Mouse (Mus musculus) 3134 (cell line): ENCODE measurements at regions not wholly inside any gene's neighbourhood (a gene's known extent, or its start where the extent isn't known, plus 50 kb on each side); places are given as distances from the start of the nearest gene placed in this dataset.

Experiments
- DNase-seq: peaks from one replicate; pipeline ENCODE4 v3.0.0-alpha.2; 2011; ENCODE audit warnings: low spot score; ENCODE audit not compliant: insufficient read length; ENCODE audit errors: extremely low read depth

DNA sequence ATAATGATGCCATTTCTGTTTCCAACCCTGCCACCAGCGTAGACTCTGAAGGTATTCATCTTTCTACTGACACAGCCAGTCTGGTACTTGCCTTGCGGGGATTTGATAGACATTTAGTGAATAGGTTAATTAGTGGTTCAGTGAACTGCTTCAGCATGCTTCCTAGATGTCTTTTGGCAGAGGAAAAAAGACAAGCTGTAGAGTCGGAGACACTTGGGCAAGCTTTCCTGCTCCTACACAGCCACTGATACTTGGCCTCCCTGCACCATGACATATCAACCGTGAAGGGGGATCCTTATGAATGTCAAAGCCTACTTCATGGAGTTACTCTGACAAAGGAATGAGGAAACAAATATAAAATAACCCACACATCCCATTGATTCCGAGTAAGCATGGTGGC, 308.7 kb downstream of the Kctd12 start:
- DNase-seq = no peak

DNA sequence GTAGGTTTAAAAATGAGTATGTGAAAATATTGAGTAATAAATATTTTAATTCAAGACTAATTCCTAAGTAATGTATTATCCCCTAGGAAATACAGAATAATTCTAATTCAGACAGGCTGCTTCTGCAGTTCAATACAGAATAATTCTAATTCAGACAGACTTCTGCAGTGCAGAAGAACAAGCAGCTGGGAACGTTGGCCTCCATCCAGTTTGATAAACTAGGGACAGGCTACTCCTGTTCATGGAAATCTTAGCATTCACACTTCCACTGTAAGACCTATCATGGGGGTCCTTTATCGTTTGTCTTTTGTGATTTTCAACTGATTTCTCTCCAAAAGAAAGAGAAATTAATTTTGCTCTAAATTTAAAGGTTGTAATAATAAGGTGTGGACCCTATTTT, 319.2 kb downstream of the Kctd12 start:
- no peak for DNase-seq

DNA sequence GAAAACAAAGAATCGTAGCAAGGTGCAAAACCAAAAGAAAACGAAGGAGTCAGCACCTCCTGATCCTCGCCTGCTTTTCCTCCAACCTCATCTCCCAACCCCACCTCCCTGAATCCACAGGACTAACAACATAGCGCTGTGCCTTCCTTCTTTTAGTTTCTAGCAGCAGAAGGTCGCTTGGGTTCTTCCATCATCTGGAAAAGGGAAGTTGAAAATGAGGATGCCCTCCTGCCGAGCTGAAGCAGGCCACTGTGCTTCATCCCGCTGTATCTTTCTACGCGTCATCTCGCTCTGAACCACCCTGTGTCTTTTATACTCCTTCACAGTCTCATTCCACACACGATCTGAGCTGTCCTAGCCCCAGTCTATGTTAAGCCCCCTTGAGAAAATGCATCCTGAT, 322.1 kb downstream of the Kctd12 start:
- DNase-seq = no peak

DNA sequence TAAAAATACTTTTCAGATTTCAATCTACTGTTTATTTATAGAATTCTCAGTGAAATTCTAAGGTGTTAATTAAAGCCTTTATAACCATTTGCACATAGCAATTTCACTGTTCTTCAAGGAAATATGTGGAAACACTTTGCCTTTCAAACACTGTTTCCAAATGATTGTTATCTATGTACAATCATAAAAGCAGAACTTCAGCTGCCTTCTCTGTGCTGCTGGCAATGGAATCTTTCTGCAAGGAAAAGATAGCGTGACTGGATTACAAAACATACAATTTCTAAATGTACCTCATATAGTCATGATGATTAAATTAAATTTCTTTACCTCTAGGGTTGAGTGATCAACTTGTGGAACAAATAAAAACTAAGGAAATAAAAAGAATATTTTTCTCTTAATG, 326.2 kb downstream of the Kctd12 start:
- DNase-seq = no peak

DNA sequence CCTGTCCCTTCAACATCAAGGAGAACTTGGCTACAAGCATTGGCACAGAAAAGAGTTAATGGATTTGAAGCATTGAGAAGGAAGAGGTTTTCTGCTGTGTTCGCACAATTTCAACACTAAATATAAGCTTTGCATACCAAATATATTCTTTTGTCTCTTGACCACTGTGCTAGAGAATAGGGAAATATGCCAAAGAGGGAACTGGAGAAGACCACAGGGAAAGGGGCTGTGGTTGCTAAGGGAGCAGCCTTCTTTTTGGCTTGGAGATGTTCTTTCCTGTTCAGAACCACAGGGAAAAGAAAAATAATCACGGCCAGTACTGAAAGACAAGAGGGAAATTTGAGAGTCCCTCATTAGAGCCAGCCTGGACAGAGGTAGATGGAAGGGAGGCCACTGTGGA, 352.8 kb downstream of the Kctd12 start:
- DNase-seq = no peak

DNA sequence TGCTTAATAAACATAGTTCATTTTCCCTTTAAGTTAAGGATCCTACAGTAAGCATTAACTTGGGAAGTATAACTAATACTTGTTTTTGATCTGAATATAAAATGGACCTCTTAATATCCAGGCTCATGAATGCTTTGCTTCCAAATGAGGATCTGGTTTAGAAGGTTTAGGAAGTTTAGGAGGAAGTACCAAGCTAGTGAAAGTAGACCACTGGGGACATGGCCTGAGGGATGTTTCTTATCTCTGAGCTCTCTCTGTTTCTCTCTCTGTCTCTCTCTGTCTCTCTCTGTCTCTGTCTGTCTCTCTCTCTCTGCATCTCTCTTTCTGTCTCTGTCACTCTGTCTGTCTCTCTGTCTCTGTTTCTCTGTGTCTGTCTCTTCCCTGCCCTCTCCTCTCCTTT, 360.9 kb downstream of the Kctd12 start:
- DNase-seq = no peak

DNA sequence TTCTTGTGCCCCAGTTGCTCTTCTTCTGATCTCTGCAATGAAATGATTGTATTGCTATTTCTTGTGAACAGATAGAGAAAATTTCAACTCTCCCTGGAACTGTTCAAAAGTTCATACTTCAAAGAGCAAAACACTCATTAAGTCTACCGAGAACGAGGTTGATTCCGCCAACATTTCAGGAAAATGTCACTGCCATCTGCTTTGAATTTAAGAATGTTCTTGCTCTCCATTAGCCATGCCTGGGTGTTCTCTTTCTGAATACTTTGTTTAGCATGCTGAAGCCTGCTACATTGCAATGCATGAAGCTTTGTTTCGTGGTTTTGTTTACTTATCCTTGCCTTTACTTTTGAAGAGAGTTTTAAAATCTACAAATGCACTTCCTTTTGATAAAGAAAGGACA, 363.4 kb downstream of the Kctd12 start:
- DNase-seq = no peak

DNA sequence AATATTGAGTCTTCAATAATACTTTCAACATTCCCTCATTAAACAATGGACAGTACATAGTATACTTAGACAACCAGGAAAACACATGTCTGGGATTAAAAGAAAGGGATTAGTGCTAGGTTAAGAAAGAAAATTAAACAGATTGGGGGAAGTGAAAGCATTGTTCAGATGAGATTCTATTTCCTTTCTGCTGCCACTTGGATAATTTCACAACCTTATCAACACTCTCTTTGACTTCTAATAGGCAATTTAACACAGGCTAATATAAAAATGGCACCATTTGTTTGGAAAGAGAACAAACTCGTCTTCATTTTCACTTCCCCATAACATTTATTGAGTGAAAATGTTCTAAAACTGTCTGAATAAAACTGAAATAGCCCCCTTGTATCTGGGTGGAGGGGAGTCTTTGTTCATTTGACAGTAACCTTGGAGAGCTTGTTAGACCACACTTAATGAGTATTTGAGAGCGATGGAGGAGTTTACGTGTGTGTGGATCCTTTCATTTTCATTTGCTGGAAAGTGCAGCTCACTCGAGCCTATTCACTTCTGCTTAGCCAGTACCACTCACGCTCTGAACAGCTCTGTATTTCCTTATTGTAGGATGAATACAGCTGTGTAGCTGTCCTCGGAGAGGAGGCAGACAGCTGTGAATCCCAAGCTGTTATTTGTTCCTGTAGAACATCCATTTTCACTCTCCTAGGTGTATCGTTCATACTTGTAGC, 366.7 kb downstream of the Kctd12 start:
- no peak for DNase-seq

DNA sequence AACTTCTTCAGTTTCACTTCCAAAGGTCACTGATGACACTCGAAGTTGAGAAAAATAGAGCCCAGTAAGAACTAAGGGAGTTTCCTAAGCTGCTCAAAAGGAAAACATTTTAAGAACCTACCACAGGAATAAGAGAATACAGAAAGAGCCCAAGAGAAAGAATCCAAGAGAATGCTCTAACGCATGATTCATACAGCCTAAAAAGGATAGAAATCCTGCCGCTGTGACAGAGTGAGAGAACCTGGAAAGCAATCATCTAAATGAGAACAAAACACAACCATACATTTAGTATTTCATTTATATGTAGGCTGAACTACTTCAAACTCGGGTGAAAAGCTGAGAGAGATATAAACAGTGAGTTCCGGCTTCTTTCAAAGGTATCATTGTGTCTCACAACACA, 376.4 kb downstream of the Kctd12 start:
- no peak for DNase-seq

DNA sequence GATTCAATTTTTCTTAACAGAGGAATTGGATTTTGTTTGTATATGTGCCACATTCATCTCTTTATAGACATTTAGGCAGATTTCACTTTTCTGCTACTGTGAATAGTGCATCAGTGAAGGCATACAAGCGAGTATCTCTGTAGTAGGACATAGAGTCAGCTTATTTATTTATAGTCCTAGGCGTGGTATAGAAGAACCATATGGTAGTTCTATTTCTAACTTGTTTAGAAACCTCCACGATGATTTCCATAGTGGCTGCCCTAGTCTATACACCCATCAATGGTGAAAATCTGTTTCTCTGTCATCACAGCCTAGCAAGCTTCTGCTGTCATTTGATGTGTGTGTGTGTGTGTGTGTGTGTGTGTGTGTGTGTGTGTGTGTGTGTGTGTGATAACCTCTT, 387.6 kb downstream of the Kctd12 start:
- no peak for DNase-seq

DNA sequence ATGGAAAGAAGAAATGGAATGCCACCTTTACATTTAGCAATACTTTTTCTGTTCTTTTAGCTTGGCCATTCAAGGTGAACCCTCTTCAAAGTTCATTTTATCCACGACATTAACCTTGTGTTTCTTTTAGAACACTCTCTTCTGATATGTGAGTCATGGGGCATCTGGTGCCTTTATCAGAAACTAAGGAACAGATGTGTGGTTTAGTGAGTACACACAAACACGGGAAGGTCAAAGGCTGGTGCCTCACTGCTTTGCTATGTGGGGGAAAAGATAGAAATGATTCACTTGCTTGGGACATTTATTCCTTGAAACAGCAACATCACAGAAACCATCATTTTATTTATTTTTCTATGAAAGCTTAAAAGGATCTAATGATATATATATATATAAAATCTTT, 428.7 kb downstream of the Kctd12 start:
- no peak for DNase-seq

DNA sequence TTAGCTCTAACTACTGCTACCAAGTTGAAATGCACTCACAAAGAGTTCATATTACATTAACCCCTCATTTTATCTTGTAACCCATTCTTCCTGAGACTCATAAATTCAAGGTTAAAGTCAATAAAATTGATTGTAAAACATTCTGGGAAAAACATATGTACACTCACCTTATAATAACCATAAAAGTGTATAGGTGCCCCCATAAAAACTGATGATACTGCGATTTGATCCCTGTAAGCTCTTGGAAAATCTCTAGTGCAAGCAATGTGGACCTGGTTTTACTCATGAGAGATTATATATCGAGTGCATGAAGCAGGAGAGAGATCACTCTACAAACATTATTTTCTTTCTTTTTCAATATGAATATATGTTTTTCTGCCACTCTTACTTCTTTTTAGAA, 429.8 kb downstream of the Kctd12 start:
- no peak for DNase-seq

DNA sequence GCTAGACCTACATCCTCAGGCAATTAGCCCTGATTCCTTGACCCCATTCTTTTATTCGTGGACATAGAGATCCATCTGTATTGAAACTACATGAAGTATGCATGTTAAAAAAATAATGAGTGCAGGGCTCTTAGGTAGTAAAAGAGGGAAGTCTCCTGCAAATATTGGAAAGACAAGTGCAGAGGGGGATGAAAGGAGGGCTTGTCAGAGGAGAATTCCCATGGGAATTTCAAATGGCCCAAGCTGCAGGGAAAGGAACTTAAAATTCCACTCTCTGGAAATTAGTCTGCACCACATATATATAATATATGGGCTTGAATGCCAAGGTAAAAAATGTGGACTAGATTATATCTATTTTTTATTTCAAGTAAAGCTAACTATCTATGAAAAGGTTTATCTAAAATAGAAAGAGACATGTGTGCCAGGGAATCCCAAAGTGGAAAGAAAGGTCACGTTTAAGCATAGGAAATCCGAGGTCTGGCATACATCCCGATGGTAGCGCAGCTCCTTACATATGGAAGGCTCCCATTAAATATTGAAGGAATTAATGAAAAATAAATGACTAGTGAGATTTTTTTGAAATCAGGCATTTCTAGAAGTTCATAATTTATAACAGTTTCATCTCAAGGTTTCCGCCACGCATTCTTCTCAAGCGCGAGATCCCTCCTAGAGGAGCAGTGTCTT, 457.4 kb downstream of the Kctd12 start:
- DNase-seq = no peak

DNA sequence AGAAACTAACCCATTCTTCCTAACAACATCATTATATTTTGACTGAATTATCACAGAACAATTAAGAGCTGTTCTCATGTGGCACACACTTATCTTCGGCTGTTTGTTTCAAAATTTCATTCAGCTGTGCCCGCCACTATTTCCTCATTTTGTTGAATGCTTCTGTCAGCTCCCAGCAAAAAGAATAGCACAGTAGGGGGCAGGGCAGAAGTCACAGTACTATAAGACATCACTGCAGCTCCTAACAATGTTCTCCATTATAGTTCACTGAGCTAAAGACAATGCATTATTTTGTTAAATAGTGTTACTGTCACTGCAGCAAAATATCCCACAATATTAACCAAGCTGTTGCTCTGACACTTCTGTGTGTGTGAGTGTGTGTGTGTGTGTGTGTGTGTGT, 465.7 kb downstream of the Kctd12 start:
- DNase-seq = no peak

DNA sequence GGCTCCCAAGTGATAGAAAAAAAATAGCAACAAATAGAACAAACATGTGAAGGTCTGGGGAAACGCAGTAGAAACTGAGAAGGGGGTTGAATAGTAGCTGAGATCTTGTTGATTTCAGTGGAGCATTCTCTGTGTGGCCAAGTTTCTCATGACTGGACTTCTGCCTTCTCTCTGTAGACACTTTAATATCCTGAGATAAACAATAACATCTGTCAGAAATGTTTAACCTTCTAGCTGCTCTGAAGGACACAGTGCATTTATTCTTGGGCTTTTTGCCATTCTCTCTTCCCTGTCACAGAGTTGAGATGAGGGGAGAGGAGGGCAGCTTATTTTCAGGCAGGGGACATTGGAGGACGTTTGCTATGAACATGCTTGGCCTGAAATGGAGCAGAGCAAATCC, 467.9 kb downstream of the Kctd12 start:
- no peak for DNase-seq

DNA sequence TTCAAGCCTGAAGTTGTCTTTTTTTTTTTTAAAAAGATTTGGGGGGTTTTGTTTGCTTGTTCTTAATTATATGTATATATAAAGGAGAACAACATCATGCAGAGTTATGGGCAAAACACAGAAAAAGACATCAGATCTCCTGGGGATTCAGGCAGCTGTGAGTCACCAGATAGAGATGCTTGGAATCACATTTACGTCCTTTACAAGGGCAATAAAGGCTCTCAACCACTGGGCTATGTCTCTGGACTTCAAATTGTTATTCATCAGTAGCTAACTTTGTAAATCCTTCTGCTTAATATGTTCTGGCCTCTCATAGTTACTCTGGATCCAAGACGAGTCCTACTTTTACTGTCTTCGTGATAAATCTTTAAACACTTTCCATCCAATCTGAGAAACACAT, 469.8 kb downstream of the Kctd12 start:
- DNase-seq = no peak

DNA sequence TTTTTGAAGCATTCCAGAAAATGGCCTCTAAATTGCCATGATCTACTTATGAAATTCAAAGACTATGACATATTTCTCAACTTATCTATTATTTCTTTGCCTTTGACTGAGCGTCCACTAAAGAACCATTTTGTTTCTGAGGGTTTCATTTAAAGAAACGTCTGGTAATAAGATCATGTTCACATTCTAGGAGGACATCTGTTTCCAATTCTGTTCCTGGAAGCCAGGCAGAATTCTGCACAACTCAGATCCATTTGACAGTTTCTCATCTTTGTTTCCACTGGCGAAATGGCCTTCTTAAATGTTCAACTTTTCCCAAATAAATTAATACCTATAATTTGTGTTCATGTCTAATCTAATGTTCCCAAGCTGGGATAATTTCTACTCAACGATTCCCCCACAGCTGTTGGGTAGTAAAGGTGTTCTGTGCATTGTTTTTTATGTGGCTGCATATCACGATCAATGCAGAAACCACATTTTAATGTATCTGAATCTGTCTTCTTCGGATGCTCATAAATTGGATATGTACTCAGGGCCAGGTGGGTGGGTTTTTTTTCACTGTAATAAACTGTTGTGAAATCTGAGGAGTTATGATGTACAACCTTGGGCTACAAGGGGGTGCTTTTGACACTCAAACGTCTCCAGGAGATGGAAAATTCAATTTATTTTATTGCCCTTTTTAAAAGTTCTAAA, 470.6 kb downstream of the Kctd12 start:
- no peak for DNase-seq

DNA sequence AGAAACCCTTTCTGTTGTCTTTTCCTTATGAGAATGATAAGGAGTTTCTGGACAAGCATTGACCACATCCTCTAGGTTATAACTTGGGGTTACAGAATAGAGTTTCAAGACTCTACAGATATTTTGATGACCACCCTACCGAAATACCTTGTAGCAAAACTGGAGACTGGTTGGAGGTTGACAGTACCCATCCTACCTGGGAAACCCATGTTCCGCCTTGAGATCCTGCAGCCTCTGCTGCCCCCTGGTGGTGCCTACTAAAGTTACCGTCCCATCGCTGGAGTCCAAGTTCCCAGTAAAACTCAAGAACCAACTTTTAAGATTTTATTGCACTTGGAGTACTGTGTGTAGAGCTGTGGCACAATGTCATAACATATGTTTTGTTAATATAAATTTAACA, 472.1 kb downstream of the Kctd12 start:
- DNase-seq = no peak

DNA sequence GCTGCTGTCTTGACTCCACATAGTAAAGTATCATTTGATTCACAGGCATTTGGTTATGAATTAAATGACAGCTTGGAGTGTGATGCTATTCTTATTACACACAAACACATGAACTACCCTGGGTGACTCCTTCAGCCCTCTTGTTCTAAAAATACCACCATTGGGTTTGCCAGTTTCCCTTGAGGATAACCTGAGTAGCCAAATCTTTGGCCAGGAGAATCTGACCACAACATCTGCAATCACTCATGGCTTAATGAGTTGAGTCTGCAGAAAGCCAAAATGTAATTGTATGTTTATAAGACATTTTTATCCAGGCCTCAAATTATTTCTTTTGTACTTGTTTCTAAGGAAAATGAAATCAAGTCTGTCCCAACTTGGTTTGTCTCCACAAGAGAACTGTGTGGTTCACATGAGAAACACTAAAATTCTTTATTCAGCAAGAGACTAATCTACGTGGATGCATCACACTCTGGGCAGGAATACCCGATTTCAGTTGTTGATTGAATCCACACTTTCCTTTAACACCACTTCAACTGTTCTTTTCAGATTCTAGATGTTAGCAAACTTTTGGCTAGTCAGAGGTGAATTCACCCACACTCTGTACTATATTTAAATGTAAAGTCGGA, 476.6 kb downstream of the Kctd12 start:
- DNase-seq = no peak

DNA sequence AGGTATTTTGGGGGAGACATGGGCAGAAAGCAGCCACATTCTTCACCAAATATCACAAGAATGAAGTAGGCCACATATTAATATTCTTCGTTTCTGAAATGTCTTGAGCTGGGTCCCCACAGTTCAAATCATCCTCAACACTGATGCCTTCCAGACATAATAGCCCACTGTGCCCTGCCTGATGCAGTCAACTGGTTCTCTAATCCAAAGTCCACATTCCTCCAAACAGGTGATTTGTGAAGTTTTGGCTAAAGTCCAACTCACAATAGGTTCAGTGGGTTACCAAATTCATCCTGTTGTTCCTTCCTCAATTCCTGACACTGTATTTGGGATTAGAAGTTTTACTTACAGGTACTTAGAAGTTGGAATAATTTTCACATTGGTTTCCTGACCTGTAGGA, 485.3 kb downstream of the Kctd12 start:
- no peak for DNase-seq

DNA sequence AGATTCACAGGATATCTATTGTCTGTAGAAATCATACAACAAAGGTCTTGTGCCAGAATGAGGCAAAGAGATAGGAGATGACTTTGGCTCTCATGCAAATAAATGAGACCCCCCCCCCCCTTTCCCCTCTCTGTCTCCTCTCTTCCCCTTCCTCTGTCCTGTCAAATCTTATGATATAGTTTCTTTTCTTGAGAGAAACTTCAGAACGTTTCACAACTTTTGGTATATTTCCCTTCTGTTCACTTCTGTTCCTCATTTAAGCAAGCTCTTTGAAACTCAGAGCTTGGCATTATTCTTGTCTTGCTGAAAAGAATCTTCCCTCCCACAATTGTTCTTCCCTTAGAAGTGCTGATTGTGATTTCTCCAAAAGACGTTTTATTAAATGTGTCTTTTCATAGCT, 490.1 kb downstream of the Kctd12 start:
- DNase-seq = no peak

DNA sequence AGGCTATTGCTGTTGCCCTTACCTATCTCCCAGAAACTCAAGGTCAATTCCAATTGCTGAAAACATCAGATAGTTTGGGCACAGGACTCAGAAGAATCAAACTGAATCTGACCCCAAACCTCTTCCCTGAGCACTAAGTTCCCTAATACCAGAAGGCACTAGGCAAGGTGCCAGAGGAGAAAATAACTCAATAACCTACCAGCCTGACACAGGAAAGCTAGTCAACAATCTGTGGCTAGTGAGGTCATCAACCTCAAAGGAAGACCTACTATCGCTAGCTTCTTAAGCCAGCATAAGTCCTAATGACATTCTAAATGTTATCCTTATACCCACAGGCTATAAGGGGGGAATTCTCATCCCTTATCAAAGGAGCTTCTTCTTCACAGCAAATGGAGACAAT, 491.2 kb downstream of the Kctd12 start:
- DNase-seq = no peak
